Mouse (Mus musculus): ENCODE measurements at regions not wholly inside any gene's neighbourhood (a gene's known extent, or its start where the extent isn't known, plus 50 kb on each side); places are given as distances from the start of the nearest gene placed in this dataset.

DNA sequence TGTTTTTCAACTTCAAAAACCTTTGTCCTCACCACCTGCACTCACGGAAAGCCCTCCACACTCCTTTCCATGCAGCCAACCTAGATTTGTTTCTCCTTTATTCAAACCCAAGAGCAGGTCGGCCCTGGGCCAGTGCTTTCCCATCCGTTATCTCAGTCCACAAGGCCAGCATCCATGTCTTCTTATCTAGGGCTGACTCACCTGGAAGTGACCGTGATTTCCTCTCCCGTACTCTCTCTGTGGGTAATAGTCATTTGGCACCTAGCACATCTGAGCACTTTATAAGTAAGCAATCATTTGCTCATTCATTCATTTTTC, 106.2 kb downstream of the Rassf10 start:
- DNase-seq (ENCODE audit: low spot score) = no peak

DNA sequence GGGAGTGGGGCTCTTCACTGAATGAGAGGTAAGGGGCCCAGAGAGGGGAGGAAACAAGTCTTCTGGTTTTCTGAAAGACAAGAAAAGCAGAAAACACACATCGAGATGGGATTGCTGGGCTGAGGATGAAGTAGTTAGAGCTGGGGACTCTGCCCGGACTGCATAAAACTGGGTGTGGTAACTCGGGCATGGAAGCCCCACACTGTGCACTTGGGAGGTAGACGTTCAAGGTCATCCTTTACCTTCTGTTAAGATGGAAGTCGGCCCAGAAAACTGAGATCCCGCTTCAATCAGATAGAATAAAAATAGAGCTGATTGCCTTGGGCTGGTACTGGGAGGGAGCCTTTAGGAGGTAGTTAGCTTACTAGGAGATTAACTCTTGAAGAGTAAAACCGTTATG, 107.2 kb downstream of the Rassf10 start:
- no peak for DNase-seq (ENCODE audit: low spot score)

- DNase-seq (ENCODE audit: low spot score) = no peak
Observed at GRCm38 (mm10) chr7:113066536-113066935, 112.8 kb downstream of the Rassf10 start.

DNA sequence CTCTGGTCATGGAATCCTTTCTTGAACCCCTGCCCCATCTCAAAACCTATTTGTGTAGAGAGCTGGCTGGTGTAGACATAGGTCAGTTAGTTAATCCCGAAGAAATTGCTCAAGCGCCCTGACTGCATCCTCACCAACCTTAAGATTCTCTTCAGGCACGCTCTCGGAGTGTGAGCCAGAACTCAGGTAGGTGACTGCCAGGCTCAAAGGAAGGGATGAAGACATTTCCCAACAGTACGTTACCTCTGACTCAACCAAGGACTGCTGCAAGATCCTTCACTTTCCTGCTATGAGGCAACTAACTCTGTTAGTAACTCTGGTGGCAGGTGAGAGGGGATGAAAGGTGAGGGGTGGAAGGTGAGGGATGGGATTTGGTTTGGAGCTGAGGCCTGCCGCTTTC, 114.5 kb downstream of the Rassf10 start:
- DNase-seq (ENCODE audit: low spot score) = no peak

- no peak for DNase-seq (ENCODE audit: low spot score)
Observed at GRCm38 (mm10) chr7:113069336-113069924, 115.7 kb downstream of the Rassf10 start.

- no peak for DNase-seq (ENCODE audit: low spot score)
Observed at GRCm38 (mm10) chr7:113071418-113071817, 117.7 kb downstream of the Rassf10 start.

DNA sequence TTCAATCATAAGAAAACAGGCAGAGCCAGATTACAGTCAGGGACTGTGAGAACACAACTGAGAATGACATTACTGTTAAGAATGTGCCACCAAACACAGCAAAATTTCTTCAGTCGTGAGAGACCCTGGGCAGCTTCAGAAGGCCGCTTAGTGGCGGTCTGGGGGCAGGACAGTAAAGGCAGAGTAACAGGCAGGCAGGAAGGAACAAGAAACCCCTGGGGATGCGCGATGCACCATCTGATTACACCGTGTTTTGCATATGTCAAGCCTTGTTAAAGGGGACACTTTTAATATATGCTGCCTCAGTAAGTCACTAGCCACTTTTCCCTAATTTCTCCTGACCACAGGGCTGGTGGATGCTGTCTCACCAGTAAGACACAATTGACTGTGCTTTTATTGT, 120.0 kb downstream of the Rassf10 start:
- DNase-seq (ENCODE audit: low spot score) = no peak

DNA sequence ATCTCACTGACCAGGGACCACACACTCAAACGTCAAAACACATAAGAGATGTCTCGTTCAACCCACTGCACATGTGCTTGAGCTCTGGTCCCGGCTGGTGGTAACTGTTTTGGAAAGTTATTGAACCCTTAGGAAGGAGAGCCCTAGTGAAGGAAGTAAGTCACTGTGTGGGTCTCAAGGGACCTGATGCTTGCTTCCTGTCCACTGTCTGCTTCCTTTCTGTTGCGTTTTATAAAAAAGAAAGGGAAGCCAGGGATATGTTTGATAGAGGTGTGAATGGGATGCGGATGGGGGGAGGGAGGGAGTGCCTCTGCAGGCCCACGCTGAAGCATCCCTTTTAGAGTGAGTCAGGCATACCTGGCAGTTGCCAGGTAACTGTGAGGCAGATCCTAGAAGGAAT, 121.6 kb downstream of the Rassf10 start:
- DNase-seq (ENCODE audit: low spot score) = no peak

- DNase-seq (ENCODE audit: low spot score) = no peak
Observed at GRCm38 (mm10) chr7:113076243-113076642, 122.5 kb downstream of the Rassf10 start.

DNA sequence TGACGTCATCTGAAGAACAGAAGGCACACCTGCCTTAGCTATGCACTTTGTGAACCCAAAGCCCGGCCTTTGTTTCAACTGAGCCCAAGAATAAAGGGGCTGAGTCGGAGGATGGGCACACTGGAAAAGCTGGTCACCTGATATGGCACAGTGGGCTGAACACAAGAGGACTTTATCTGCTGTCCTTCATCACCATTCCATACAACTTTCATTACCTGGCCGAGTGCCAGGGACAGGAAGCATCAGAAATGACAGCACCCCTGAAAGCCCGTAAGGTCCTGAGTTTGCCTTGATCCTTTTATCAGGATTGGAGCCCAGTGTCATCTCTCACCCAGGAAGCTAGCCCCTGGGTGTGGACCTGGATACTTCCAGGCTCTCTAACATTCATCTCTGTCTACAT, 126.1 kb upstream of the Arntl start:
- no peak for DNase-seq (ENCODE audit: low spot score)

DNA sequence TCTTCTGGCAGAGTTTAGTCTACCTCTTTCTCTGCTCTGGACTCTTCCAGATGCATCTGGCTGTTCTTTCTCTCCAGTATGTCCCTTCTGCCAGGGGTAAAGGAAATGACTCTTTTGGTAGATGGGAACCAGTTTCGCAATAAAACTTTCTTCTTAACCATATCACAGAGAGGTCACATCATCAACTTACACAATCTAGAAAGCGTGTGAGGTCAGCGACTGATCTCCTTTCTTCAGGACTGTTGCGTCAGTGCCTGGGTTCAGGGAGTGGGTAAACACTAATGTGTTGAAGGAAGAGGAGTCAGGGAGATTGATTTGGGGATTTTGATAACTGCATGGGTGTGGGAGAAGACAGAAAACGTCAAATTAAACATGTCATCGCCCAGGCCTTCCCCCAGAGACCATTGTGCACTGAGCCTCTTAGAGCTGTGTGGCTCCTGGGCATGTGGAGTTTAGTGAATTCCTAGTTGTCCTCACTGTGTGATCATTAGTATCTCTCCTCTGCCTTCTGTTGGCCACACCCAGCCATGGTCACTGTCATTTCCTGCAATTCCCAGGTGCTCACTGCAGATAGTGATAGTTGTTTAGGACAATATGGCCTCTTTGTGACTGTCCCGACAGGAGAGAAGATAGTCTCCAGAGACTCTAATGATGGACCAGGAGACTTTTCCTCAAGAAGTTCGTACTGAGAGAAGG, 122.2 kb upstream of the Arntl start:
- no peak for DNase-seq (ENCODE audit: low spot score)

- peak; percentile 67 for DNase-seq (ENCODE audit: low spot score)
Observed at GRCm38 (mm10) chr7:113086158-113086557, 121.1 kb upstream of the Arntl start.

DNA sequence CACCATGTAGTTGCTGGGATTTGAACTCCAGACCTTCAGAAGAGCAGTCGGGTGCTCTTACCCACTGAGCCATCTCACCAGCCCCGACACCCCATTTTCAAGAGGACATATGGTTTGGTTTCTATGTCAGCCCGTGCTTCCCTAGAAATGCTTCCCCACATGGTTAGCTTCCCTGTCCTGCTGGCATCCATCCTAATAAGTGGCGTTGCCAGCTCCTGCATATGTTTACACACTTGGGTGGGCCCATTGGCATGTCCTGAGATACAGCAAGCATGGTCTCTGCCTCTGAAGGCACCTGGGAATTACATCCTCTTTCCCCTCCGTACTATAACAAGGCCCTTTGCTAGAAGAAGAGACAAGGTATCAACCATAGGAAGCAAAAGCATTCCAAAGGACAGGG, 119.6 kb upstream of the Arntl start:
- no peak for DNase-seq (ENCODE audit: low spot score)

DNA sequence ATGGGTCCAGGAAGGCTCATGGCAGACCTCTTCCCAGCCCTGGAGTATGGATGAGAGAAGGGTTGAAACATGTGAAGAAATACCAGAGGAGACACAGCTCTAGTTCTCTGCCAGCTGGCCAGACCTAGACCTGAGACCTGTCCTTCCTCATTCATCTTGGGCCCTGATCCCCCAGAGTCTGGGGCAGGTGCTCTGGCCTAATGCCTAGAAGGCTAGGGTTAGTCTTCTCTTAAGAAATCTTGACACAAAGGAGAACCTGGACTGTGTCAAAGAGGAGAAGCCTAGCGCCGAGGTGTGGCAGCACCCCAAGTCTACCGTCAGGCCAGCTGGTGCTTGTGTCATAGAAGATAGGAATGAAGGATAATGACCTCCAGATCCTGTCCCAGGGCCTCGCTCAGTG, 118.2 kb upstream of the Arntl start:
- no peak for DNase-seq (ENCODE audit: low spot score)

- DNase-seq (ENCODE audit: low spot score) = no peak
Observed at GRCm38 (mm10) chr7:113093931-113094330, 113.3 kb upstream of the Arntl start.

- no peak for DNase-seq (ENCODE audit: low spot score)
Observed at GRCm38 (mm10) chr7:113095092-113095491, 112.2 kb upstream of the Arntl start.

DNA sequence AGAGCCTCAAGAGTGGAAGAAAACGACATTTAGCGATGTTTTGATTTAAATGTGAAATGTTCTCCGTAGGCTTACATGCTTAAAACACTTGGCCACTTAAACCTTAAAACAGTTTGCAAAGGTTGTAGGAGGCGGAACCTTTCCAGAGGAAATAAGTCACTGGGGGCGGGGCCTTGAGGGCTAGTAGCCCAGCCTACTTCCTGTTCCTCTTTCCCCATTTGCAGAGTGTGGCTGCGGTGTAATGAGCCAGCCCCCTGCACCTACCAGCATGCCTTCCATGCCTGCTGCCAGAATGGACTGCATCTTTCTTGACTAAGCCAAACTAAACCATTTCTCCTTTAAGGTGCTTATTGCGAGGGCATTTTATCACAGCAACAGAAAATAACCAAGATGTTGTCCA, 103.0 kb upstream of the Arntl start:
- DNase-seq (ENCODE audit: low spot score) = no peak

DNA sequence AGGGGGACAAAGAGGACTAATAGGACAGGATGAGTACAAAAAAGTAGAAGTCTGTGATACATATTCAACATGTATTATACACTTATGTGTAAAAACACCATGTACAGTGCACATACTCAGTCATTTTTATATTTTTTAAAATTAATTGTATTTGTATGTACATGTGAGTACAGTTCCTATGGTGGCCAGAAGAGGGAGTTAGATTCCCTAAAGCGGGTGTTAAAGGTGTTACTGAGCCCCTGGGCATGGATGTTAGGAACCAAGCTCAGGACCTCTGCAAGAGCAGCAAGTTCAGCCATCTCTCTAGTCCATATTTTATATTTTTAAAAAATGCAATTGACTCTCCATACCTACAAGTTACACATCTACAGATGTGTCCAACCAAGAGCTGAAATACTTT, 101.9 kb upstream of the Arntl start:
- no peak for DNase-seq (ENCODE audit: low spot score)

DNA sequence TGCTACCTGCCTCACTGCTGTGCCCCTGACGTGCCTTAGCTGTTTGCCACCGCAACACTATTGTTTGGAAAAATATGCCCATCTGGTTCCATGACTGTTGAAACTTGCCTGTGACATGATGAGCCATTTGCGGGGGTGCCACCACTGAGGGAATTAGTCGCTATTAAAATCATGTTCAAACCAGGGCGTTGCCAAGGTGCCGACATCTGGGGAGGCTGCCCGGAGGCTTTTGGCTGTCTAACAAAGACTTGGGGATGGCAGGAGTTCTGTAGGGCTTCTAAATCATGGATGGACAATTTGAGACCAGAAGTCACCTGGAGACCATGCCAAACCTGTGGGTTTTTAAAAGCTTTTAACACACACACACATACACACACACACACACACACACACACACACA, 100.5 kb upstream of the Arntl start:
- no peak for DNase-seq (ENCODE audit: low spot score)

DNA sequence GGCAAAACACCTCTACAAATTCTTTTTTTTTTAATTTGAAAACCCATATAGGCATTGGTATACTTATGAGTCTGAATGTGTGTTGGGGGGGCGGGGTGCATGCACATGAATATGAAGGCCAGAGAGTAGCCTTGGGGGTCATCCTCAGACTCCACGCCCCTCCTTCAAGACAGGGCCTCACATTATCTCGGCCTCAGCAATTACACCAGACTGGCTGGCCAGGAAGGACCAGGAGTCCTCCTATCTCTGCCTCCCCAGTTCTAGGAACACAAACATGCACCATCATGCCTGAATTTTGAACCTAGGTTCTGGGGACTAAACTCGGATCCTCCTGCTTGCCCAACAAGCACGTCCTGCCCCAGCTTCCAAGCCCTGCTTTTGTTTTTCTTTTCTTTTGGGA, 99.3 kb upstream of the Arntl start:
- no peak for DNase-seq (ENCODE audit: low spot score)

DNA sequence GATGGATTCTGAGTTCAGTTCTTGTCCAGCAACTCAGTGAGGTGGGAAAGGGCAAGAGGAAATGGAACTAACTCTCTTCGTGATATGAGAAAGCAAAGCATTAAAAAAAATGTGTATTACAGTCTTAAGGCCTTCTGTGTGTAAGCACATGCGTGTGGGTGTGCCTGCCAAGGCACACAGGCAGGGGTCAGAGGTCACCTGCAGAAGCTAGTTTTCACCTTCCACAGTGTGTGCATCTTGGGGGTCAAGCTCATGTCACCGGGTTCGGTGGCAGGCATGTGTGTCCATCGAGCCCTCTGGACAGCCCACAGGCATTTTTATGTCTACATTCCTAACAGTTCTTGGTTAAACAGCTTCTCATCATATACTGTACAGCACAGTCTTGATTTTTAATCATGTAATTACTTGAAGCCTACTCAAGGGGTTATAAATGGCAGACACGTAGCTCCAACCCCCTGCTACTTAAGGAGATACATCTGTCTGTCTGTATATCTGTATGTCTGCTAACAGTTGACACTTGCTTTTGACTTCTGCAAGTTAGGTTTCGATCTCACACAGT, 98.7 kb upstream of the Arntl start:
- DNase-seq (ENCODE audit: low spot score) = no peak

DNA sequence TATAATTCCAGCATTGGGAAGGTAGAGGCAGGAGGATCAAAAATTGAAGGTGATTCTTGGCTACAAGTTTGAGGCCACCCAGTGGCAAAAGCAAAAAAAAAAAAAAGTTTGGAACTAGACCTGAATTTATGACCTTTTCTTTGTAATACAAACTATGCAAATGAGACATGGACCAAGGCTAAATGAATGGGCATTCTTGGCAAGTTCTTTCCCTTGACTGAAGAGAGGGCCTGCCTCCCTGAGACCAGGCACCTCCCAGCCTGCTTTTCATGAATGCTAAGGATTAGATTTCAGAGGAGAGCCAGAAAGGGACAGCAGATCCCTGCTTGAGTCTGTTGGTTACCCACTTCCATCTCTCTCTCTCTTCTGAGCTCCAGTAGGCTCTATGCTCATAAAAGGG, 97.8 kb upstream of the Arntl start:
- no peak for DNase-seq (ENCODE audit: low spot score)

GRCm38 (mm10) chr7:113110867-113111508, 96.3 kb upstream of the Arntl start:
- no peak for DNase-seq (ENCODE audit: low spot score)
